Mouse (Mus musculus) midbrain, embryonic 15.5 days (tissue): ENCODE data around the gene Atf3. TPM values are rescaled to one million over a fixed set of nuclear protein-coding genes. Genes with fewer than 3 reads are reported as not detected.

Experiments
- ATAC-seq: fragments of 200-750 bp; cut with Nextera tagmentation; replicated peaks from 2 replicates; pipeline ENCODE4 v1.8.0; 2017; ENCODE audit warnings: moderate TSS enrichment
- H3K27ac ChIP-seq: fragments of 300-500 bp; sonication (generic); 2 replicates; pipeline ENCODE4 v1.5.1; 2015; ENCODE audit warnings: mild to moderate bottlenecking, inconsistent platforms
- H3K27me3 ChIP-seq: fragments of 300-500 bp; sonication (generic); replicated peaks from 2 replicates; pipeline ENCODE4 v1.6.1; 2015; ENCODE audit warnings: inconsistent platforms
- H3K36me3 ChIP-seq: fragments of 300-500 bp; sonication (generic); replicated peaks from 2 replicates; pipeline ENCODE4 v1.6.1; 2015; ENCODE audit warnings: inconsistent platforms
- H3K4me1 ChIP-seq: fragments of 300-500 bp; sonication (generic); 2 replicates; pipeline ENCODE4 v1.6.1; 2015; ENCODE audit warnings: inconsistent platforms
- H3K4me2 ChIP-seq: fragments of 300-500 bp; sonication (generic); 2 replicates; pipeline ENCODE4 v1.6.1; 2015; ENCODE audit warnings: inconsistent platforms, mild to moderate bottlenecking, moderate library complexity
- H3K4me3 ChIP-seq: fragments of 300-500 bp; sonication (generic); 2 replicates; pipeline ENCODE4 v1.5.1; 2015; ENCODE audit warnings: mild to moderate bottlenecking, inconsistent platforms
- H3K9ac ChIP-seq: fragments of 300-500 bp; sonication (generic); 2 replicates; pipeline ENCODE4 v1.6.1; 2015; ENCODE audit warnings: mild to moderate bottlenecking, inconsistent platforms
- H3K9me3 ChIP-seq: fragments of 300-500 bp; sonication (generic); 2 replicates; pipeline ENCODE4 v1.6.1; 2016; ENCODE audit warnings: inconsistent platforms
- WGBS: fragments of 180-500 bp; shearing (Covaris S2); methylation state at CpG from one replicate; pipeline ENCODE4 v1.1.7; 2015; ENCODE audit warnings: mixed read lengths; 5-methylcytosine and 5-hydroxymethylcytosine counted together
- polyA plus RNA-seq: library from polyadenylated mRNA; unstranded; fragments of >200 nt; fragmentation: Nextera tagmentation; extraction: Ambion mirVana; gene quantifications from 2 replicates; pipeline ENCODE4 v1.2.1, GENCODE M21; 2015

The Atf3 gene
- polyA plus RNA-seq: 1.5 and 1.6 TPM in 2 replicates

DNA sequence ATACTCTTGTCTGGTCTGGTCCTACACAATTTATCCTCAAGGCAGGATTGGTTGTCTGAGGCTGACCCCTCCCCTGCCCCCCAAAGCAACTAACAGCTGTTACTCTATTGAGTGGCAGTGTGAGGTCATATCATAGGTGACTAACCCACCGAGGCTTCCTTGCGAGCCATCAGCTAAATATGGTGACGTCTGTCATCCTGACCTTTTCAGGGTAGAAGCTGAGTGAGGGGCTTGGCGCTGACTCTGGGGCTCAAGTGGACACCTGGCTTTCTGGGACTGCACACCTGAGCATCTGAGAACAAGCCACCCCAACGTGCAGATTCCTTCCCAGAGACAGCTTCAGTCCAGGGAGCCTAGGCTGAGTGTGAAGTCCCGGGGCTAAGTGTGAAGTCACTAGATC, at the start of gene Atf3:
Gene Atf3 (minus strand): TSS at position 101 of the 400 bp plus-strand sequence.
- Histone ChIP-seq H3K36me3 (no peaks in the 10 kb centered on the region), H3K27me3 (no peaks in the 10 kb centered on the region; the same call in 1 of the 2 replicates), H3K9ac (no peak within 1 kb of the TSS), H3K9me3 (no peaks in the 10 kb centered on the region), H3K4me1 (0 out of 2 replicates have a peak, but pooled peaks cover 4% of the 10 kb centered on the region), H3K4me2 (no peak within 1 kb of the TSS), H3K4me3 (no peak within 1 kb of the TSS), H3K27ac (no peak within 1 kb of the TSS)
- WGBS: 86% methylated on average over 6 of the region's 6 CpGs
- no peak for ATAC-seq

DNA sequence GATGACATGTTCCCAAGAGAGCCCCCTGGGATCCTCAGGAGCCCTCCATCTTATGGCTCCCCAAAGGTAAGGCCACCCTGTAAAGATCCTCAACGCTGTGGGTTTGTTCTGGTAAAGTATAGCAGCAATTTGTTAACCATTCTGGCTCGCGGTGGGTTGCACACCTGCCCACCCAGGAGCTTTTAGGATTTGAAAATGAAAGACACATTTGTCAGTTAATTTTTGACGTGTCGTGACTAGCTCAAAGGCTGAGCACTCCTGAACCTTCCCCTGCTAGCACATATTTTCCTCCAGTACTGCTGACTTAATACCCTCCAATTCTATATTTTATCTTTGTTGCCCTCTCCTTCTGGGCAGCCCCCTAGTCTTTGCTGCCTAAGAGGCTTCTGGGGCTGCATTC, 49.3 kb upstream of the Atf3 start:
- ATAC-seq: no peak
- no peak overlapping the region for H3K4me2 ChIP-seq
- no peak overlapping the region for H3K27ac ChIP-seq

DNA sequence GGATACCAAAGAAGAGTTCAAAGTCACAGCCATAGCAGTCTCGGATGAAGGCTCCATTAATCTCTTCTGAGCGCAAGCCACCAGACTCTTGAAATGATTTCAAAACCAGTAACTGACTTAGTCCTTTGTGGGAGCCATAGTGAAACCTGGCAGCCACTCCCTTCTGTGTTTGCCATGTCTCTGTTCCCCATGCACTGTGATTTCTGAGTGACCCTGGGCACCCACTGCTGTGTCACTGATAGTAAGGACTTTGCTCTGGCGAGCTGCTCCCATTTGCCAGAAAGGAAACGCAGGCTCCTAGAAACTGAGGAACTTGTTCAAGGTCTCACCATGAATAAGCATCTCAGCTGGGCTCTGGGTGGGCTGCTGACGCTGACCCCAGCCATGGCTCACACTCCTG, 45.6 kb upstream of the Atf3 start:
- no peak overlapping the region for H3K4me2 ChIP-seq
- no peak overlapping the region for H3K27ac ChIP-seq
- ATAC-seq: no peak

More for the DNA sequence above, 49.3 kb upstream of the Atf3 start:
- Histone ChIP-seq H3K4me3 (no peak overlapping the region), H3K9ac (no peak overlapping the region), H3K9me3 (no peaks in the 10 kb centered on the region), H3K27me3 (no peaks in the 10 kb centered on the region), H3K36me3 (no peaks in the 10 kb centered on the region), H3K4me1 (no peaks in the 10 kb centered on the region)
- WGBS: 85% methylated on average over 5 of the region's 5 CpGs

GRCm38 (mm10) chr1:191261861-191262260, 44.0 kb upstream of the Atf3 start:
- no peaks in the 10 kb centered on the region for H3K4me1 ChIP-seq
- no peak overlapping the region for H3K27ac ChIP-seq
- no peak overlapping the region for H3K9ac ChIP-seq
- no peaks in the 10 kb centered on the region for H3K36me3 ChIP-seq
- ATAC-seq: no peak
- H3K4me3 ChIP-seq: no peak overlapping the region
- no peaks in the 10 kb centered on the region for H3K9me3 ChIP-seq
- no peak overlapping the region for H3K4me2 ChIP-seq
- 24% methylated on average over 6 of the region's 6 CpGs for WGBS
- no peaks in the 10 kb centered on the region for H3K27me3 ChIP-seq

More for the DNA sequence above, 45.6 kb upstream of the Atf3 start:
- 84% methylated on average over 5 of the region's 5 CpGs for WGBS
- Histone ChIP-seq H3K4me1 (no peaks in the 10 kb centered on the region), H3K36me3 (no peaks in the 10 kb centered on the region), H3K9ac (no peak overlapping the region), H3K27me3 (no peaks in the 10 kb centered on the region), H3K4me3 (no peak overlapping the region), H3K9me3 (no peaks in the 10 kb centered on the region)

- H3K9me3 ChIP-seq: no peaks in the 10 kb centered on the region
- H3K27ac ChIP-seq: no peak overlapping the region
- no peak for ATAC-seq
- WGBS: 75% methylated on average over 5 of the region's 5 CpGs
- no peak overlapping the region for H3K4me2 ChIP-seq
- no peaks in the 10 kb centered on the region for H3K27me3 ChIP-seq
- no peak overlapping the region for H3K4me3 ChIP-seq
- no peak overlapping the region for H3K9ac ChIP-seq
- H3K4me1 ChIP-seq: no peaks in the 10 kb centered on the region
- H3K36me3 ChIP-seq: no peaks in the 10 kb centered on the region
These were observed 41.8 kb upstream of the Atf3 start for GRCm38 (mm10) chr1:191259661-191260060.

DNA sequence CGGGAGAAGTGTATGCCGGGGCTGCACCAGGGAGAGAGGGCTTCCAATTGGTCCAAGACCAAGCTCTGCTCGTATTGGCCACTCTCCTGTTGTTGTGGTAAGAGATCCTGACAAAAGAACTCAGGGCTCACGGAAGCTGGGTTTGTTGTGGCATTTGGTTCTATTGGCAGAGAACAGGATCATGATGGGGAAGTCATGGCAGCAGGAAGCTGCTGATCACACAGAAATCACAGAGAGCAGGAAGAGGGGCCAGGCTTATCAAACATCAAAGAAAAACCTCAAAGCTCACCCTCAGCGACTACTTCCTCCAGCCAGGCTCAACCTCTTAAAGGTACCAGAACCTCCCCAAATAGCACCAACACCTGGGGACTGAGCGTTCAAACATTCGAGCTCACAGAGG, 41.3 kb upstream of the Atf3 start:
- WGBS: 33% methylated on average over 7 of the region's 7 CpGs
- H3K9ac ChIP-seq: no peak overlapping the region
- no peaks in the 10 kb centered on the region for H3K27me3 ChIP-seq
- no peaks in the 10 kb centered on the region for H3K4me1 ChIP-seq
- H3K27ac ChIP-seq: no peak overlapping the region
- H3K9me3 ChIP-seq: no peaks in the 10 kb centered on the region
- H3K4me2 ChIP-seq: no peak overlapping the region
- ATAC-seq: no peak
- no peaks in the 10 kb centered on the region for H3K36me3 ChIP-seq
- H3K4me3 ChIP-seq: no peak overlapping the region

DNA sequence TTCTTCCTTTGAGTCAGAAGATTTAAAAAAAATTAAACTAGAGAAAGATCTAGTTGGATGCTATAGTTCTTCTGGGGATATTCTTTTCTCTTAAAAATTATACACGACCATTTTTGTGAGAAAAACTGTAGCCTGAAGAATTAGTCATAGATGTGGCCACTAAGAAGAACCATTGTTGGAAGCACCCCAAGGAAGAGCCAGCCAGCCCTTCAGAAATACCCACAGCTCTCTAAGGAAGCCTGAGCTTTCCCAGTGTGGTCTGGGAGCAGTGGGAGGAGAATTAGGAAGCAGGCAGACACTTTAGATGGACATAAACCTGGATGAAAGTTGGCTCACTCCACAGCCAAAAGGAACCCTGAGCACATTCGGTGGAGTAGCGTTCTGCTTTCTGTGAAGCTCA, 40.7 kb upstream of the Atf3 start:
- no peak for ATAC-seq
- WGBS: 63% methylated on average over 3 of the region's 3 CpGs
- H3K36me3 ChIP-seq: no peaks in the 10 kb centered on the region

DNA sequence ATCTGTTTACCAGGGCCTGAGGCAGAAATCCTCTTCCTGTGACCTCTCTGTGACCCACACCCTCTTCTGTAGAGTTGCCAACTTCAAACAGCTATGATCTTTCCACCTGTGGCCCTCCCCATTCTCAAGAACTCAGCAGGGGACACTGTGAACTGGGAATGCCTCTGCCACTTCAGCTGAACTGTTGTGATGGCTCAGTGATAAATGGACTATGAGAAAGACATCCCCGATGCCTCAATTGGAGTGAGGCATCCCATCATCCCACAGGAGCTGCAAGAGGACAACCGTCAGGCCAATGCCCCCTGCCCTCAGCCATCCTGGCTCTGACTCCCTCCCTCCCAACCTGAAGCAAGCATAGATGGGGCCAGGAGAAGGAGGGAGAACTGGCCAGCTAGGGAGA, 40.1 kb upstream of the Atf3 start:
- no peak overlapping the region for H3K4me2 ChIP-seq
- no peak overlapping the region for H3K27ac ChIP-seq
- H3K4me1 ChIP-seq: no peaks in the 10 kb centered on the region
- H3K9ac ChIP-seq: no peak overlapping the region
- no peaks in the 10 kb centered on the region for H3K36me3 ChIP-seq
- H3K4me3 ChIP-seq: no peak overlapping the region
- no peaks in the 10 kb centered on the region for H3K27me3 ChIP-seq
- WGBS: 76% methylated on average over 2 of the region's 2 CpGs
- ATAC-seq: no peak
- H3K9me3 ChIP-seq: no peaks in the 10 kb centered on the region

More for the DNA sequence above, 40.7 kb upstream of the Atf3 start:
- Histone ChIP-seq H3K4me1 (no peaks in the 10 kb centered on the region), H3K4me2 (no peak overlapping the region), H3K27ac (no peak overlapping the region), H3K27me3 (no peaks in the 10 kb centered on the region), H3K9me3 (no peaks in the 10 kb centered on the region), H3K9ac (no peak overlapping the region), H3K4me3 (no peak overlapping the region)

DNA sequence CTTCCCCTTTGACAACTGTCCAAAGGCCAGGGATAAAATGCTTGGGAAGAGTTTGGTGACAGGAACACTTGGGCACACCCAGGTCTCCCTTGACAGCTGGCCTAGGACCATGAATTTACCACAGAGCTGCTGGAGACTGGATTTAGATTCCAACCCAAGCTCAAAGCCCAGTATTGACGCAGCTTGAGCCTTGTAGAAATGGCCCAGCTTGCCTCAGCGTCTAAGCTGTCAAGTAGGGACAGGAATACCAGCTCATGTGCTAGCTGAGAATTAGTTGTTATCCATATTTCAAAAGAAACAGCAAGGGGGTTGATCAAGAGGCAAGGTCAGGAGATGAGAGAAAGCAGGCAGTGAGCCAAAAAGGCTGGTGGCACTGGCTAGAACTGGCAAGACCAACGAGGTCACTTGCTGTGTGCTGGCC, 39.5 kb upstream of the Atf3 start:
- Histone ChIP-seq H3K27me3 (no peaks in the 10 kb centered on the region), H3K4me3 (no peak overlapping the region), H3K27ac (no peak overlapping the region), H3K36me3 (no peaks in the 10 kb centered on the region), H3K9ac (no peak overlapping the region), H3K4me1 (no peaks in the 10 kb centered on the region), H3K9me3 (no peaks in the 10 kb centered on the region), H3K4me2 (no peak overlapping the region)
- no peak for ATAC-seq
- 79% methylated on average over 3 of the region's 3 CpGs for WGBS

GRCm38 (mm10) chr1:191256566-191257350, 38.9 kb upstream of the Atf3 start:
- Histone ChIP-seq H3K9me3 (no peaks in the 10 kb centered on the region), H3K4me2 (no peak overlapping the region), H3K9ac (no peak overlapping the region), H3K4me3 (no peak overlapping the region), H3K4me1 (no peaks in the 10 kb centered on the region), H3K36me3 (no peaks in the 10 kb centered on the region), H3K27ac (no peak overlapping the region), H3K27me3 (no peaks in the 10 kb centered on the region)
- 64% methylated on average over 11 of the region's 11 CpGs for WGBS
- ATAC-seq: no peak

DNA sequence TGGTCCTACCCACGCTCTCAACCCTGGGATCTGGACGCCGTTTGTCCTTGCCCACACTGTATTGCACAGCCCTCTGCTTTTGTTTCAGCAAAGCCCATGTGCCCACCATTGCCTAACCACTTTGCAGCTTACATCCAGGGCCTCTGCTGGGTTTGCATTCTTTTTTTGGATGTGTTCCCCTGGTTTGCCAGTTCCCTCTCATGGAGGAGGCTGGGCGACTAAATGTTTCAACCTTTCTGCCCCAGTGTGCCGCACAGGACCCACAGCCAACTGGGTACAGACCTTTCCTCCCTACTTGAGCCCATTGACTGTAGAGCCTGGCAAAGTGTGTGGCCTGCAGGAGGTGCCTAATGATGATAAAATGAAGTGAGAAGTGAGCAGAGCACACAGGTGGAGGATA, 38.3 kb upstream of the Atf3 start:
- Histone ChIP-seq H3K4me2 (no peak overlapping the region), H3K4me1 (no peaks in the 10 kb centered on the region), H3K36me3 (no peaks in the 10 kb centered on the region), H3K27me3 (no peaks in the 10 kb centered on the region), H3K4me3 (no peak overlapping the region), H3K9ac (no peak overlapping the region), H3K9me3 (no peaks in the 10 kb centered on the region), H3K27ac (no peak overlapping the region)
- ATAC-seq: no peak
- WGBS: 85% methylated on average over 5 of the region's 5 CpGs

GRCm38 (mm10) chr1:191254448-191254847, 36.6 kb upstream of the Atf3 start:
- no peak overlapping the region for H3K4me3 ChIP-seq
- H3K27me3 ChIP-seq: no peaks in the 10 kb centered on the region
- no peak for ATAC-seq
- no peak overlapping the region for H3K27ac ChIP-seq
- WGBS: 77% methylated on average over 5 of the region's 5 CpGs
- H3K9ac ChIP-seq: no peak overlapping the region
- no peaks in the 10 kb centered on the region for H3K9me3 ChIP-seq
- H3K4me1 ChIP-seq: no peaks in the 10 kb centered on the region
- H3K4me2 ChIP-seq: no peak overlapping the region
- no peaks in the 10 kb centered on the region for H3K36me3 ChIP-seq

DNA sequence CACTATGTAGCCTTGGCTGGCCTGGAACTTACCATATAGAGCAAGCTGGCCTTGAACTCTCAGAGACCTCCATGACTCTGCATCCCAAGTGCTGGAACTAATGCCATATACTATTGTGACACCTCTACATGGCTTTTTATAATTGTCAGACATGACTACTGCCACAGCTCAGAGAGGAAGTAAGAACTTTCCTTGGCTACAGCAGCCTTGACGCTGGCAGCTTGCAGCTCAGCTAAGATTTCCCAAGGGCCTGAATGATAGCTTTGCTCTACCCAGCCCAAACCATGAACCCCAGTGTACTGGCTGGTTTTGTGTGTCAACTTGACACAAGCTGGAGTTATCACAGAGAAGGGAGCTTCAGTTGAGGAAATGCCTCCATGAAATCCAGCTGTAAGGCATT, 35.8 kb upstream of the Atf3 start:
- Histone ChIP-seq H3K27ac (no peak overlapping the region), H3K9ac (no peak overlapping the region), H3K36me3 (no peaks in the 10 kb centered on the region), H3K4me1 (no peaks in the 10 kb centered on the region), H3K4me3 (no peak overlapping the region), H3K4me2 (no peak overlapping the region), H3K9me3 (no peaks in the 10 kb centered on the region), H3K27me3 (no peaks in the 10 kb centered on the region)
- no peak for ATAC-seq
- WGBS: 88% methylated on average over 1 of the region's 1 CpGs
